Mouse (Mus musculus) neutrophil, adult 5-6 weeks (primary cell): Measurements from ENCODE around the gene Avpi1. TPM values are rescaled to one million over a fixed set of nuclear protein-coding genes. Genes with fewer than 3 reads are reported as not detected.

Source experiments
- ATAC-seq: fragments of 151-379, 151-347 bp; 2 replicates; pipeline ENCODE4 v1.8.0; 2017; ENCODE audit warnings: mild to moderate bottlenecking, moderate TSS enrichment; ENCODE audit not compliant: insufficient number of reproducible peaks, poor library complexity, low FRiP score, severe bottlenecking; ENCODE audit errors: extremely low read depth
- total RNA-seq: library from RNA; stranded (forward); fragments of 200-1000 nt; gene quantifications from 2 replicates; pipeline ENCODE4 v1.2.3, GENCODE M21; 2017

Gene Avpi1
- total RNA-seq, 1 experiment from 2014 or later: 0.35 TPM

DNA sequence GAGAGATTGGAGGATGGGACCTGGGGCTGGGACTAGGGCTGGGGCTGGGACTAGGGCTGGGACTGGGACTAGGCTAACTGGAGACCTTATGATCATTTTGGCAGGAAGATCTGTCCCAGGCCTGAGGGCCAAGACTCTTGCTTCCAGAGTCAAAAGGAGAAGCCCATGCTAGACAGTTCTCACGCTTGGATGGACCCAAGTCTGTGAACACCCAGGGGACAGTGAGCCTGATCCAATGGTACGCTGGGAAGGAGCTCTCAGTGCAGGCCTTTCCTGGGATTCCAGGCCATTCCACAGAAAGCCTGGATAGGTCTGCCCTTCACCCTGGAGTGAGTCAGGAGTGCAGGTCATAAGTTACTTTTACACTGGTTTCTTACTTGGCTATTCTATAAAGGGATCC is 53.8 kb downstream of the Avpi1 start:
- no peak for ATAC-seq

Other genes starting within 250 kb of the Avpi1 start
- 6.6 and 7.4 TPM in 2 replicates for gene Rrp12, start 232.9 kb downstream of the Avpi1 start, total RNA-seq
- gene Pgam1, start 217.1 kb downstream of the Avpi1 start, total RNA-seq: 96.7 and 104 TPM in 2 replicates
- 22.2 and 27.3 TPM in 2 replicates for gene Exosc1, start 195.6 kb downstream of the Avpi1 start, total RNA-seq
- 21.6 and 24.9 TPM in 2 replicates for gene Zdhhc16, start 195.6 kb downstream of the Avpi1 start, total RNA-seq
- gene Mms19, start 147.9 kb downstream of the Avpi1 start, total RNA-seq: 29.8 and 45.2 TPM in 2 replicates
- gene Ubtd1, start 147.3 kb downstream of the Avpi1 start, total RNA-seq: 8.6 and 11.9 TPM in 2 replicates
- gene Ankrd2, start 93.1 kb downstream of the Avpi1 start, total RNA-seq: not detected in 2 replicates
- not detected in 2 replicates for gene Hoga1, start 83.4 kb downstream of the Avpi1 start, total RNA-seq
- not detected in 2 replicates for gene 4933411K16Rik, start 76.8 kb downstream of the Avpi1 start, total RNA-seq
- not detected in 2 replicates for gene Morn4, start 42.7 kb downstream of the Avpi1 start, total RNA-seq
- gene Pi4k2a, start 38.6 kb downstream of the Avpi1 start, total RNA-seq: 13.3 and 13.4 TPM in 2 replicates
- gene Marveld1, start 18.3 kb upstream of the Avpi1 start, total RNA-seq: 1.3 and 2.0 TPM in 2 replicates
- gene Zfyve27, start 34.9 kb upstream of the Avpi1 start, total RNA-seq: 103 and 104 TPM in 2 replicates
- not detected in 2 replicates for gene Sfrp5, start 73.2 kb upstream of the Avpi1 start, total RNA-seq
- not detected in 2 replicates for gene Golga7b, start 118.5 kb upstream of the Avpi1 start, total RNA-seq